Mouse (Mus musculus) MEL (cell line): Measurements from ENCODE around the gene Ptprn2. TPM values are rescaled to one million over a fixed set of nuclear protein-coding genes. Genes with fewer than 3 reads are reported as not detected.

Experiments
- DNase-seq: peaks from one replicate; pipeline ENCODE4 v3.0.0; 2011; ENCODE audit warnings: low read depth, low spot score
- H3K27ac ChIP-seq: 2 replicates; pipeline ENCODE4 v1.5.1; 2012; ENCODE audit warnings: low read depth, mild to moderate bottlenecking, control low read depth, low read length, moderate library complexity; ENCODE audit not compliant: control insufficient read depth
- H3K27me3 ChIP-seq, 2 experiments: fragments of 150-350 bp in 1 of 2; sonication (generic) in 1 of 2; 2 replicates each; pipeline ENCODE4 v1.6.1; 2012; ENCODE audit warnings: low read length in 2 of 2, mild to moderate bottlenecking in 2 of 2, improper control_type of control experiment in 1 of 2, moderate library complexity in 1 of 2; ENCODE audit not compliant: insufficient read depth in 2 of 2, control insufficient read depth in 1 of 2
- H3K36me3 ChIP-seq, 2 experiments: 2 replicates each; pipeline ENCODE4 v1.6.1; 2012 to 2014; ENCODE audit warnings: low read length in 2 of 2, improper control_type of control experiment in 1 of 2, inconsistent platforms in 1 of 2, mild to moderate bottlenecking in 1 of 2; ENCODE audit not compliant: insufficient read depth in 2 of 2, control insufficient read depth in 1 of 2
- H3K4me1 ChIP-seq, 2 experiments: fragments of 150-350 bp in 1 of 2; sonication (generic) in 1 of 2; 2 replicates each; pipeline ENCODE4 v1.6.1; 2012; ENCODE audit warnings: low read length in 2 of 2, improper control_type of control experiment in 1 of 2, mild to moderate bottlenecking in 1 of 2; ENCODE audit not compliant: insufficient read depth in 2 of 2, control insufficient read depth in 1 of 2
- H3K4me3 ChIP-seq, 2 experiments: fragments of 150-350 bp in 1 of 2; sonication (generic) in 1 of 2; 2 replicates each; pipeline ENCODE4 v1.5.1; 2012; ENCODE audit warnings: low read depth in 2 of 2, low read length in 2 of 2, mild to moderate bottlenecking in 2 of 2, moderate library complexity in 2 of 2, control low read depth in 1 of 2, improper control_type of control experiment in 1 of 2; ENCODE audit not compliant: control insufficient read depth in 1 of 2, insufficient read depth in 1 of 2
- H3K79me2 ChIP-seq: 2 replicates; pipeline ENCODE4 v1.6.1; 2012; ENCODE audit warnings: mild to moderate bottlenecking, low read length, moderate library complexity; ENCODE audit not compliant: control insufficient read depth, poor library complexity, insufficient read depth
- H3K9ac ChIP-seq: 2 replicates; pipeline ENCODE4 v1.6.1; 2012; ENCODE audit warnings: low read depth, mild to moderate bottlenecking, control low read depth, low read length, moderate library complexity; ENCODE audit not compliant: control insufficient read depth, poor library complexity, severe bottlenecking
- H3K9me3 ChIP-seq: fragments of 150-350 bp; sonication (generic); replicated peaks from 2 replicates; pipeline ENCODE4 v1.6.1; 2012; ENCODE audit warnings: mild to moderate bottlenecking, low read length, improper control_type of control experiment, moderate library complexity; ENCODE audit not compliant: insufficient read depth
- BHLHE40 ChIP-seq: IDR thresholded peaks from 2 replicates; pipeline ENCODE4 v1.6.1; 2012; ENCODE audit warnings: low read depth, mild to moderate bottlenecking, inconsistent platforms, low read length, improper control_type of control experiment, borderline replicate concordance
- CHD1 ChIP-seq: IDR thresholded peaks from 2 replicates; pipeline ENCODE4 v1.6.1; 2012; ENCODE audit warnings: low read depth, mild to moderate bottlenecking, inconsistent platforms, low read length, improper control_type of control experiment
- CHD2 ChIP-seq: IDR thresholded peaks from 2 replicates; pipeline ENCODE4 v1.6.1; 2011; ENCODE audit warnings: low read length, improper control_type of control experiment
- CTCF ChIP-seq, 3 experiments: IDR thresholded peaks in 2 of 3; conservative IDR thresholded peaks in 1 of 3; 2 replicates each; pipeline ENCODE4 v1.5.1; 2011 to 2012; ENCODE audit warnings: low read length in 3 of 3, low read depth in 2 of 3, mild to moderate bottlenecking in 2 of 3, improper control_type of control experiment in 1 of 3, inconsistent platforms in 1 of 3, mixed read lengths in 1 of 3, moderate library complexity in 1 of 3; ENCODE audit not compliant: control insufficient read depth in 1 of 3, insufficient read depth in 1 of 3, poor library complexity in 1 of 3, severe bottlenecking in 1 of 3
- ELF1 ChIP-seq: IDR thresholded peaks from 2 replicates; pipeline ENCODE4 v1.6.1; 2014; ENCODE audit warnings: low read depth, mild to moderate bottlenecking, inconsistent platforms, low read length, improper control_type of control experiment, moderate library complexity
- EP300 ChIP-seq, 2 experiments: IDR thresholded peaks; 2 replicates each; pipeline ENCODE4 v1.6.1; 2011; ENCODE audit warnings: improper control_type of control experiment in 2 of 2, low read length in 2 of 2, low read depth in 1 of 2, mild to moderate bottlenecking in 1 of 2
- GABPA ChIP-seq: IDR thresholded peaks from 2 replicates; pipeline ENCODE4 v1.6.1; 2012; ENCODE audit warnings: low read depth, mild to moderate bottlenecking, inconsistent platforms, low read length, improper control_type of control experiment, moderate library complexity
- GATA1 ChIP-seq: IDR thresholded peaks from 2 replicates; pipeline ENCODE4 v1.6.1; 2011; ENCODE audit warnings: low read depth, low read length, improper control_type of control experiment
- HCFC1 ChIP-seq: IDR thresholded peaks from 2 replicates; pipeline ENCODE4 v1.6.1; 2012; ENCODE audit warnings: low read depth, mild to moderate bottlenecking, inconsistent platforms, low read length, improper control_type of control experiment, moderate library complexity
- KAT2A ChIP-seq: conservative IDR thresholded peaks from 2 replicates; pipeline ENCODE4 v1.6.1; 2012; ENCODE audit warnings: low read depth, low read length, improper control_type of control experiment, inconsistent platforms
- MAFK ChIP-seq: IDR thresholded peaks from 2 replicates; pipeline ENCODE4 v1.6.1; 2011; ENCODE audit warnings: low read depth, mild to moderate bottlenecking, low read length, improper control_type of control experiment, borderline replicate concordance
- MAX ChIP-seq: IDR thresholded peaks from 2 replicates; pipeline ENCODE4 v1.6.1; 2011; ENCODE audit warnings: low read length, improper control_type of control experiment
- NELFE ChIP-seq: IDR thresholded peaks from 2 replicates; pipeline ENCODE4 v1.6.1; 2011; ENCODE audit warnings: low read depth, low read length, improper control_type of control experiment
- POLR2A ChIP-seq, 2 experiments: IDR thresholded peaks; 2 replicates each; pipeline ENCODE4 v1.6.1; 2011 to 2012; ENCODE audit warnings: low read length in 2 of 2, mild to moderate bottlenecking in 2 of 2, control low read depth in 1 of 2, improper control_type of control experiment in 1 of 2, low read depth in 1 of 2, moderate library complexity in 1 of 2; ENCODE audit not compliant: control insufficient read depth in 1 of 2, insufficient read depth in 1 of 2, poor library complexity in 1 of 2
- TAL1 ChIP-seq: IDR thresholded peaks from 2 replicates; pipeline ENCODE4 v1.6.1; 2012; ENCODE audit warnings: mild to moderate bottlenecking, inconsistent platforms, low read length, moderate library complexity, mixed read lengths
- TBP ChIP-seq: IDR thresholded peaks from 2 replicates; pipeline ENCODE4 v1.8.0; 2011; ENCODE audit warnings: low read depth, low read length, improper control_type of control experiment
- TCF12 ChIP-seq: IDR thresholded peaks from 2 replicates; pipeline ENCODE4 v1.6.1; 2014; ENCODE audit warnings: low read depth, mild to moderate bottlenecking, inconsistent platforms, low read length, improper control_type of control experiment, moderate library complexity
- UBTF ChIP-seq: IDR thresholded peaks from 2 replicates; pipeline ENCODE4 v1.6.1; 2012; ENCODE audit warnings: low read depth, mild to moderate bottlenecking, inconsistent platforms, low read length, improper control_type of control experiment, moderate library complexity, borderline replicate concordance; ENCODE audit not compliant: insufficient read depth
- ZMIZ1 ChIP-seq: IDR thresholded peaks from 2 replicates; pipeline ENCODE4 v1.6.1; 2012; ENCODE audit warnings: low read depth, mild to moderate bottlenecking, inconsistent platforms, low read length, improper control_type of control experiment, moderate library complexity
- ZNF384 ChIP-seq: IDR thresholded peaks from 2 replicates; pipeline ENCODE4 v1.6.1; 2012; ENCODE audit warnings: low read depth, mild to moderate bottlenecking, inconsistent platforms, low read length, improper control_type of control experiment
- polyA plus RNA-seq, 2 experiments: library from polyadenylated mRNA; stranded (reverse) in 1 of 2; unstranded in 1 of 2; fragments of >175 nt in 1 of 2; fragments of >200 nt in 1 of 2; gene quantifications; 2 replicates each; pipeline versions ENCODE4 v1.2.1 to v1.2.4; 2012; ENCODE audit warnings: low replicate concordance in 2 of 2, low read depth in 1 of 2; ENCODE audit not compliant: insufficient read length in 2 of 2, insufficient read depth in 1 of 2, missing spikeins in 1 of 2
- total RNA-seq: library from RNA; depleted of rRNA; stranded (reverse); fragments of 300-350 nt; gene quantifications from 2 replicates; pipeline ENCODE4 v1.2.3, GENCODE M21; 2012

The Ptprn2 gene
- total and polyA plus RNA-seq, 3 experiments, result not detected

DNA sequence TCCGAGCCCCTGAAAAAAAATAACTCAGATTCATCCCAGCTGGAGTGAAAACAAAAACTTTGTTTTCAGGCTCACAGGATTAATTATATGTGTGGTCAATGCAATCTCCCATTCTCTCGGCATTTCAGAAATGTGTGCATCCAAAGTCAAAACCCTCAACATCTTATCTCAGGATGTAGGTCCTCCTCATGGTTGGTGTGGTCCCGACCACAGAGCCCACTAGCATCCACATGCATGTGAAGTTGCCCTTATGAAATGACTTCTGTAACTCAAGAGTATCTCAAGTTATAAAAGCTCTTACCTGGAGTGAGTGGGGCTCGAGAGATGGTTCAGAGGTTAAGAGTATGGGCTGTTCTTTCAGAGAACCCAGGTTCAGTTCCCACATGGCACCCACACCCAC is 784.7 kb downstream of the Ptprn2 start:
- Histone ChIP-seq H3K27me3 (no peaks in the 10 kb centered on the region), H3K4me1 (no peaks in the 10 kb centered on the region), H3K27ac (no peak overlapping the region), H3K79me2 (no peaks in the 10 kb centered on the region), H3K4me3 (no peak overlapping the region), H3K9ac (no peak overlapping the region), H3K9me3 (no peaks in the 10 kb centered on the region; the same call in 1 of the 2 replicates), H3K36me3 (no peaks in the 10 kb centered on the region)
- DNase-seq, result no peak
- TF ChIP-seq CTCF (IDR thresholded peaks at IDR 0.05 in 2 of 3, conservative IDR thresholded peaks at IDR 0.05 in 1 of 3; ENCODE audit: control insufficient read depth in 1 of 3, insufficient read depth in 1 of 3, low read depth in 2 of 3, low read length in 3 of 3, poor library complexity in 1 of 3, severe bottlenecking in 1 of 3), result no peak
- no peak for TF ChIP-seq CHD2
- no peak for TF ChIP-seq GABPA
- TF ChIP-seq POLR2A (IDR thresholded peaks at IDR 0.05; ENCODE audit: control insufficient read depth in 1 of 2, insufficient read depth in 1 of 2, low read depth in 1 of 2, low read length in 2 of 2, poor library complexity in 1 of 2), result no peak
- TF ChIP-seq TCF12, result no peak
- TF ChIP-seq GATA1, result no peak
- no peak for TF ChIP-seq MAFK
- TF ChIP-seq HCFC1, result no peak
- TF ChIP-seq TAL1, result no peak
- TF ChIP-seq TBP, result no peak
- TF ChIP-seq ZNF384, result no peak
- TF ChIP-seq BHLHE40, result no peak

GRCm38 (mm10) chr12:117273166-117273565 is 787.6 kb downstream of the Ptprn2 start:
- H3K9ac ChIP-seq, result no peak overlapping the region
- no peaks in the 10 kb centered on the region; the same call in 1 of the 2 replicates for H3K9me3 ChIP-seq
- DNase-seq, result no peak
- no peak overlapping the region for H3K27ac ChIP-seq
- H3K4me1 ChIP-seq, result no peaks in the 10 kb centered on the region
- no peaks in the 10 kb centered on the region for H3K36me3 ChIP-seq
- no peak for TF ChIP-seq MAX
- no peak for TF ChIP-seq ZMIZ1
- no peak for TF ChIP-seq ZNF384
- no peaks in the 10 kb centered on the region for H3K79me2 ChIP-seq
- no peaks in the 10 kb centered on the region for H3K27me3 ChIP-seq
- no peak overlapping the region for H3K4me3 ChIP-seq

- H3K79me2 ChIP-seq, result no peaks in the 10 kb centered on the region
- H3K27me3 ChIP-seq, result no peaks in the 10 kb centered on the region
- no peaks in the 10 kb centered on the region for H3K4me1 ChIP-seq
- no peak overlapping the region for H3K9ac ChIP-seq
- H3K9me3 ChIP-seq, result no peaks in the 10 kb centered on the region; the same call in 1 of the 2 replicates
- no peaks in the 10 kb centered on the region for H3K36me3 ChIP-seq
- DNase-seq, result no peak
- no peak for TF ChIP-seq HCFC1
- TF ChIP-seq UBTF, result no peak
- no peak for TF ChIP-seq POLR2A (IDR thresholded peaks at IDR 0.05; ENCODE audit: control insufficient read depth in 1 of 2, insufficient read depth in 1 of 2, low read depth in 1 of 2, low read length in 2 of 2, poor library complexity in 1 of 2)
- no peak for TF ChIP-seq NELFE
- TF ChIP-seq KAT2A, result no peak
- TF ChIP-seq ZMIZ1, result no peak
- no peak for TF ChIP-seq EP300 (IDR thresholded peaks at IDR 0.05; ENCODE audit: low read depth in 1 of 2, low read length in 2 of 2)
- TF ChIP-seq MAFK, result no peak
- TF ChIP-seq CHD1, result no peak
- no peak for TF ChIP-seq BHLHE40
- TF ChIP-seq GABPA, result no peak
- TF ChIP-seq ELF1, result no peak
- TF ChIP-seq, all 39 proteins: peak for 0
- Histone ChIP-seq H3K4me3 (no peak overlapping the region), H3K27ac (no peak overlapping the region)
Observed at GRCm38 (mm10) chr12:117274576-117274975, 789.1 kb downstream of the Ptprn2 start.
